Mouse (Mus musculus): ENCODE measurements around the gene Armh3. TPM values are rescaled to one million over a fixed set of nuclear protein-coding genes. Genes with fewer than 3 reads are reported as not detected.

Armh3 gene
- polyA plus RNA-seq, 1 experiment from 2014 or later, result 15.0 TPM

DNA sequence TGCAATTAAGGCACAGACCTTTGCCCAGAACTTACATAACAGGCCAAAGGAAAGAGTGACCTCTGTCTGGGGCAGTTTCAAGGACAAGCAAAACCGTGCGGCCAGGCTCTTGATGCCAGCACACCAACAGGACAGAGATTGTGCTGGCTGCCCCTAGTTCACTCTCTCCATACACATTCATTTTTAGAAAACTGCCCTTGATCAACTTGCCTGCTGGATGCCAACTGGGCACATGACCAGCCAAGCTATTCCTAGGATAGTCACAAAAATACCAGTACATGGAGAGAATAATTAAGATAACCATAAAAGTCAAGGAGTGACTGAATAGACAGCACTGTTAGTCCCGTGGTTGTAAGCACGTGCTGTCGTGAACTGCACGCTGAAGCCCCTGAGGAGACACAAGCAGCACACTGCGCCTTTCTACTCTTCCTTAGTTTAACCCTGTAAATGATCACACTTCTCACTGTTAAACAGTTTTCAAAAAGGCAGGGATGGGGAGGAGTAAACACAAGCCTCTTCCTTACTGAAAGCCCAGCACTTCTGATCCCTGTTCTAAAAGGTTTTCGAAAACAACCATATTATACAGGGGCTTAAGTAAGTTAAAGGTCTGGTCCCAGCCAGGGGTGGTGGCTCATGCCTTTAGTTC is 95.8 kb downstream of the Armh3 start:
- H3K27ac ChIP-seq (ENCODE audit: low read depth), result no peak overlapping the region
- no peak overlapping the region for H3K9ac ChIP-seq (ENCODE audit: low read length)
- 84% methylated on average over 8 of the region's 8 CpGs for WGBS
- H3K36me3 ChIP-seq (ENCODE audit: control insufficient read depth, insufficient read depth, low read length), result peaks cover 9% of the 10 kb centered on the region
- ATAC-seq (replicated peaks; ENCODE audit: low FRiP score, low TSS enrichment, low read depth) (no peak), DNase-seq (ENCODE audit: low spot score) (no peak)
- no peak overlapping the region for H3K4me2 ChIP-seq (ENCODE audit: low read length)
- no peaks in the 10 kb centered on the region for H3K9me3 ChIP-seq (ENCODE audit: control insufficient read depth, low read length)
- H3K4me1 ChIP-seq (replicated peaks; ENCODE audit: control insufficient read depth, insufficient read depth, low read length), result no peaks in the 10 kb centered on the region
- no peaks in the 10 kb centered on the region for H3K27me3 ChIP-seq (replicated peaks; ENCODE audit: control insufficient read depth, insufficient read depth, low read length)
- no peak overlapping the region for H3K4me3 ChIP-seq (ENCODE audit: low read depth, low read length)

DNA sequence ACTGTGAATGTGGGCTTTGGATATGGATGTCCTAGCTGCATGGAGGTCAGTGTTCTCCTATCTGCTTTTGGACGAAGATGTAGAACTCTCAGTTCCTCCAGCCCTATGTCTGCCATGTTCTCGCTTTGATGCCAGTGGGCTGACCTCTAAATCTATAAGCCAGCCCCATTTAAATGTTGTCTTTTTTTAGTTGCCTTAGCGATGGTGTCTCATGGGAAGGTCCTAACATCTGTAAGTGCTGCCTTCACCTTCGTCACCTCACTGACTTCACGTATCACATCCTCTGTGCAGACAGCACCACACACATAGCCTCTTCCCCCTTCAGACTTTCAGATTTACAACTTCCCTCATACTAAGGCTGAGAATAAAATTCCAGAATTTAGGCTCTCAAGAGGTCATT is 97.5 kb downstream of the Armh3 start:
- Histone ChIP-seq H3K36me3 (ENCODE audit: control insufficient read depth, insufficient read depth, low read length) (peaks cover 8% of the 10 kb centered on the region; the same call in 1 of the 2 replicates), H3K4me3 (ENCODE audit: low read depth, low read length) (no peak overlapping the region), H3K9me3 (ENCODE audit: control insufficient read depth, low read length) (no peaks in the 10 kb centered on the region), H3K27ac (ENCODE audit: low read depth) (no peak overlapping the region), H3K4me1 (replicated peaks; ENCODE audit: control insufficient read depth, insufficient read depth, low read length) (no peaks in the 10 kb centered on the region), H3K27me3 (replicated peaks; ENCODE audit: control insufficient read depth, insufficient read depth, low read length) (no peaks in the 10 kb centered on the region), H3K9ac (ENCODE audit: low read length) (no peak overlapping the region), H3K4me2 (ENCODE audit: low read length) (no peak overlapping the region)
- ATAC-seq (replicated peaks; ENCODE audit: low FRiP score, low TSS enrichment, low read depth) (no peak), DNase-seq (ENCODE audit: low spot score) (no peak)
- 95% methylated on average over 5 of the region's 5 CpGs for WGBS

DNA sequence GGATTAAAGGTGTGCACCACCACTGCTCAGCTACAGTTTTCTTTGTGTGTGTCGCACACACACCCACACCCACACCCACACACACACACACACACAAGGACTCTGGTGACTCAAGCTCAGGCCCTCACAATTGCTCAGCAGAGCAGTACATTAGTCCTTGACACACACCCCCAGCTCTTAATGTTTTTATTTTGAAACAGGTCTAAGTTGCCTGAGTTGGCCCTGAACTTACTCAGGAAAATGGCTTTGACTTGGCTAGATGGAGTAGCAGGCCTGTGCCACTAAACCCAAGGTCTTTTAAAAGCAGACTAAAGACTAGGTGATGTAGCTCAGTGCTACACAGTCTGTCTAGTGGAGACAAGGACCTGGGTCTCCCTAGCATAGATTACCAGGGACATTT is 102.6 kb downstream of the Armh3 start:
- no peak overlapping the region for H3K27ac ChIP-seq (ENCODE audit: low read depth)
- no peaks in the 10 kb centered on the region for H3K9me3 ChIP-seq (ENCODE audit: control insufficient read depth, low read length)
- H3K4me2 ChIP-seq (ENCODE audit: low read length), result no peak overlapping the region
- H3K4me3 ChIP-seq (ENCODE audit: low read depth, low read length), result no peak overlapping the region
- H3K9ac ChIP-seq (ENCODE audit: low read length), result no peak overlapping the region
- no peaks in the 10 kb centered on the region for H3K4me1 ChIP-seq (replicated peaks; ENCODE audit: control insufficient read depth, insufficient read depth, low read length)
- ATAC-seq (replicated peaks; ENCODE audit: low FRiP score, low TSS enrichment, low read depth) (no peak), DNase-seq (ENCODE audit: low spot score) (no peak)
- H3K36me3 ChIP-seq (ENCODE audit: control insufficient read depth, insufficient read depth, low read length), result peaks cover 15% of the 10 kb centered on the region; the same call in 1 of the 2 replicates
- WGBS, result 96% methylated on average over 1 of the region's 1 CpGs
- H3K27me3 ChIP-seq (replicated peaks; ENCODE audit: control insufficient read depth, insufficient read depth, low read length), result no peaks in the 10 kb centered on the region

DNA sequence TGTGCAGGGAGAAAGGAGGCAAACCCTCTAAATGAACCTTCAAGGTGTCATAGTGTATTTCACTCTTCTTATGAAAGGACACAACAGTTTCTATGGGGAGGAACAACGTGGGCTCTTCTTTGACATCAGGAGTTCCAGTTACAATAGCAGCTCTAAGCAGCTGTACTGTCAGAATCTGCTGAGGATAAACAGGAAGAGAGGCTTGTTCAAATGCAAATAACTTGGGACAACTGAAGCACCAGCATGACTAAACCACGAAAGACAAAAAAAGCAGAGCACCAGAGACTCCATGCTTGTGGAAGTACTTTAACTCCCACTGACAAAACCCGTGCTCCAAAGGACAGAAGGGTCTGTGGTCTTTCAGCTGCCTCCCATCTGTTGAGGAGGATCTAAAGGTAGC is 116.2 kb downstream of the Armh3 start:
- Histone ChIP-seq H3K27me3 (replicated peaks; ENCODE audit: control insufficient read depth, insufficient read depth, low read length) (no peaks in the 10 kb centered on the region), H3K36me3 (ENCODE audit: control insufficient read depth, insufficient read depth, low read length) (peaks cover 33% of the 10 kb centered on the region), H3K27ac (ENCODE audit: low read depth) (no peak overlapping the region), H3K9ac (ENCODE audit: low read length) (no peak overlapping the region), H3K4me3 (ENCODE audit: low read depth, low read length) (no peak overlapping the region), H3K9me3 (ENCODE audit: control insufficient read depth, low read length) (no peaks in the 10 kb centered on the region), H3K4me2 (ENCODE audit: low read length) (no peak overlapping the region), H3K4me1 (replicated peaks; ENCODE audit: control insufficient read depth, insufficient read depth, low read length) (no peaks in the 10 kb centered on the region)
- DNase-seq (ENCODE audit: low spot score) (no peak), ATAC-seq (replicated peaks; ENCODE audit: low FRiP score, low TSS enrichment, low read depth) (no peak)
- WGBS, result 54% methylated on average over 3 of the region's 3 CpGs

DNA sequence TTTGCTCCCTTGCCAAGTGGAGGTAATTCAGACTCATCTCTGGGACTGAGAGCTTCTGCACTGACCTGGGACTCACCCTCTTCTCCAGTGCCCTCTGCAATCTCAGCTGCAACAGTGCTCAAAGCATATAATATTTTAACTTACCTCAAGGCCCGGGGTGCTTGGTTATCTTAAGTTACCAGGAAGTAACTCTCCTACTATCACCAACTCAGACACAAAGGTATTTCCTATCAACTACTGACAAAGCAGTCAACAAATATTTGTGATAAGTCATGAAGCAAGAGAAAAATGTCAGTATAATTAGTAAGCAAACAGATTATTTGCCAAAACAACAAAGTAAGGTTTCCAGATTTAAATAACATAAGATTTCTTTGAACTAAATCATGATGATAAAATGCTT is 125.0 kb downstream of the Armh3 start:
- 71% methylated on average over 1 of the region's 1 CpGs for WGBS
- DNase-seq (ENCODE audit: low spot score) (no peak), ATAC-seq (replicated peaks; ENCODE audit: low FRiP score, low TSS enrichment, low read depth) (no peak)
- Histone ChIP-seq H3K36me3 (ENCODE audit: control insufficient read depth, insufficient read depth, low read length) (no peaks in the 10 kb centered on the region), H3K9me3 (ENCODE audit: control insufficient read depth, low read length) (no peaks in the 10 kb centered on the region), H3K9ac (ENCODE audit: low read length) (no peak overlapping the region), H3K4me3 (ENCODE audit: low read depth, low read length) (no peak overlapping the region), H3K27ac (ENCODE audit: low read depth) (no peak overlapping the region), H3K4me1 (replicated peaks; ENCODE audit: control insufficient read depth, insufficient read depth, low read length) (no peaks in the 10 kb centered on the region), H3K27me3 (replicated peaks; ENCODE audit: control insufficient read depth, insufficient read depth, low read length) (no peaks in the 10 kb centered on the region), H3K4me2 (ENCODE audit: low read length) (no peak overlapping the region)

DNA sequence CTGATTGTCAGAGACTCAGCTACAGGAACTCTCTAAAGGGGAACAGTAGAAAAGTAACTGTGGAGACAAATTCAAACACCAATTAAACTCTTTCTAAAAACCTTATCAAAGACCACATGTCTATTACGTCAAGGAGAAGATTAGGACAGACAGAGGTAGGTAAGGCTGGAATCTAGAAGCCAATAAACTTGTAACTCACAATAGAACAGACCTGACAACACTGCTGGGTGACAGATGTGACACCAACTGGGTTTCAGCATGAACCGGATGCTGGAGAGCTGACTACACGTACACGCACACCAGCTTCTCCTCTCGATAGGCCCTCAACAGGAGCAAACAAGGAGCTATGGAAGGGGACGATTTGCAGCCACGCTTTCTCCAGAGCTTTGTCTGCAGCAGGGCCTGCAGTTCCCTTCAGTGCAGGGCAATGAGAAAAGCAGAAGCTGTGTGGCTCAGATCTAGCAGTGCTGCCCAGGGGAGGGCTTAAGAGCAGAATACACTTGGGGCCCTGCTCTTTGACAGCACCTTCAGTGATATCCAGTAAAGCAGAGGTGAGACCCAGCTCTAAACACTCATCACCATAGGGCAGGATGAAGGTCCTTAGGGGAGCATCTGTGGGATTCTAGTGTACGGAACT is 142.9 kb downstream of the Armh3 start:
- DNase-seq (ENCODE audit: low spot score) (no peak), ATAC-seq (replicated peaks; ENCODE audit: low FRiP score, low TSS enrichment, low read depth) (no peak)
- Histone ChIP-seq H3K27ac (ENCODE audit: low read depth) (no peak overlapping the region), H3K4me3 (ENCODE audit: low read depth, low read length) (no peak overlapping the region), H3K4me1 (replicated peaks; ENCODE audit: control insufficient read depth, insufficient read depth, low read length) (0 out of 2 replicates have a peak, but pooled peaks cover 2% of the 10 kb centered on the region), H3K27me3 (replicated peaks; ENCODE audit: control insufficient read depth, insufficient read depth, low read length) (no peaks in the 10 kb centered on the region), H3K4me2 (ENCODE audit: low read length) (no peak overlapping the region), H3K9ac (ENCODE audit: low read length) (no peak overlapping the region), H3K9me3 (ENCODE audit: control insufficient read depth, low read length) (no peaks in the 10 kb centered on the region), H3K36me3 (ENCODE audit: control insufficient read depth, insufficient read depth, low read length) (no peaks in the 10 kb centered on the region)
- 61% methylated on average over 8 of the region's 8 CpGs for WGBS

DNA sequence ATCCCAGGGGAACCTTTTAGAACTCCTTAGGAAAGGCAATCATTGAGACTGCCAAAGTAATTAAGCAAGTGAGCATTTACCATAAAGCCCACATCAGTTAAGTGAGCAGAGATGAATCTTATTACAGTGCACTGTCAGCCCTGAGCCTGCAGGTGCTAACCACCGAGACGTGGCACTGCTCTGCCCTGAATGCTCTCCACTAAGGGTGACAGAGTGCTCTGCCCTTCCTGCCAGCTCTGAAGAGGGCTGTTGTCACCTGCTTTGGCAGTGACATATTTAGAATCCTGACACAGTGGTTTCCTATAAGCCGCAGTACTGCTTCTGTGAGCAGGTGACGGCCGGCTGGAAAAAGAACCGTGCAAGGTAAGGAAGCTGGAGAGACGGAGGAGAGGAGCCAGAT is 143.8 kb downstream of the Armh3 start:
- no peaks in the 10 kb centered on the region for H3K9me3 ChIP-seq (ENCODE audit: control insufficient read depth, low read length)
- 74% methylated on average over 7 of the region's 7 CpGs for WGBS
- H3K36me3 ChIP-seq (ENCODE audit: control insufficient read depth, insufficient read depth, low read length), result no peaks in the 10 kb centered on the region
- H3K4me1 ChIP-seq (replicated peaks; ENCODE audit: control insufficient read depth, insufficient read depth, low read length), result 0 out of 2 replicates have a peak, but pooled peaks cover 2% of the 10 kb centered on the region
- H3K4me2 ChIP-seq (ENCODE audit: low read length), result no peak overlapping the region
- no peaks in the 10 kb centered on the region for H3K27me3 ChIP-seq (replicated peaks; ENCODE audit: control insufficient read depth, insufficient read depth, low read length)
- no peak overlapping the region for H3K9ac ChIP-seq (ENCODE audit: low read length)
- no peak for ATAC-seq (replicated peaks; ENCODE audit: low FRiP score, low TSS enrichment, low read depth)
- no peak overlapping the region for H3K27ac ChIP-seq (ENCODE audit: low read depth)
- no peak for DNase-seq (ENCODE audit: low spot score)
- no peak overlapping the region for H3K4me3 ChIP-seq (ENCODE audit: low read depth, low read length)

DNA sequence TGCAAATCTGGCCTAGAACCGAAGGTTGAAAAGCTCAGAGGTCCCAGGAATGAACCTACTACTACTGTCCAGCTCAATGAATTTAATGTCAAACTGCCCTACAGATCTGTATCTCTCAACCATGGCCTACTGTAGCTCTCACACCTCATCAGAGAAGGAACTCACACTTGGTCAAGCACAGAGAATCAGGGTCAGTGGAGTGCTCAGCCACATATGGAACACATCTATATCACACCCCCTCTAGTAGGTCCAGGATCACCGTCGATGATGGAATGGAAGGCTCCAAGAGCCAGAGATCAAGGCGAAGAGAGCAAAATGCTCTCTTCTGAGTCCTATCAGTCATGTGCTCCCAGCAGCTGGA is 150.6 kb downstream of the Armh3 start:
- Histone ChIP-seq H3K27ac (ENCODE audit: low read depth) (peak overlapping the region; percentile 3; the same call in 1 of the 2 replicates), H3K4me3 (ENCODE audit: low read depth, low read length) (no peak overlapping the region), H3K4me2 (ENCODE audit: low read length) (no peak overlapping the region), H3K4me1 (replicated peaks; ENCODE audit: control insufficient read depth, insufficient read depth, low read length) (peaks cover 5% of the 10 kb centered on the region; the same call in 1 of the 2 replicates), H3K9ac (ENCODE audit: low read length) (no peak overlapping the region), H3K36me3 (ENCODE audit: control insufficient read depth, insufficient read depth, low read length) (0 out of 2 replicates have a peak, but pooled peaks cover 6% of the 10 kb centered on the region), H3K27me3 (replicated peaks; ENCODE audit: control insufficient read depth, insufficient read depth, low read length) (no peaks in the 10 kb centered on the region), H3K9me3 (ENCODE audit: control insufficient read depth, low read length) (no peaks in the 10 kb centered on the region)
- ATAC-seq (replicated peaks; ENCODE audit: low FRiP score, low TSS enrichment, low read depth) (no peak), DNase-seq (ENCODE audit: low spot score) (no peak)
- 75% methylated on average over 4 of the region's 4 CpGs for WGBS

Data from intestine, embryonic 14.5 days (tissue).